Comparison of ENCODE assay signal across 14 mouse cellular contexts in genomic region chr17:49874746-49875145, GRCm38 (mm10).
"Had no signal": no experiment of that assay in that cellular context is flagged by ENCODE, and none has a peak within 500 bp of the region (broad histone marks: within the 10 kb centered on the region; RNA-seq: fewer than 3 reads in every experiment).

No protein-coding gene starts in this region.

- DNase-seq: kidney, adult 8-10 months; kidney, postnatal 36 days; layer of hippocampus, adult 9-11 months; layer of hippocampus, postnatal 36 days; lung, adult 18-20 months; midbrain, embryonic 14.5 days; right cerebral cortex, postnatal 4 days; spleen, adult 18-20 months; thymus, adult 2 months; thymus, postnatal 25 days had no signal

- H3K4me3 ChIP-seq: limb, embryonic 13.5 days; stomach, embryonic 15.5 days had no signal

- H3K9me3 ChIP-seq: limb, embryonic 13.5 days; stomach, embryonic 15.5 days had no signal

- H3K9ac ChIP-seq: limb, embryonic 13.5 days; liver, embryonic 14.5 days; stomach, embryonic 15.5 days had no signal

- H3K27ac ChIP-seq: kidney, postnatal 0 days; limb, embryonic 13.5 days; liver, embryonic 14.5 days; stomach, embryonic 15.5 days had no signal

- H3K4me1 ChIP-seq: stomach, embryonic 15.5 days had no signal

- H3K27me3 ChIP-seq: stomach, embryonic 15.5 days had no signal

- H3K36me3 ChIP-seq: limb, embryonic 13.5 days; stomach, embryonic 15.5 days had no signal

- H3K4me2 ChIP-seq: limb, embryonic 13.5 days; stomach, embryonic 15.5 days had no signal
